Mouse (Mus musculus) kidney, adult 2 months (tissue): ENCODE data around the gene Sgce. TPM values are rescaled to one million over a fixed set of nuclear protein-coding genes. Genes with fewer than 3 reads are reported as not detected.

ENCODE experiments used
- DNase-seq: peaks from one replicate; pipeline ENCODE4 v3.0.0; 2021
- H3K27ac ChIP-seq: fragments of 200-500 bp; 2 replicates; pipeline ENCODE4 v1.5.1; 2012; ENCODE audit warnings: low read depth, low read length, control low read depth, inconsistent platforms; ENCODE audit not compliant: insufficient read depth
- H3K27me3 ChIP-seq: fragments of 200-500 bp; replicated peaks from 2 replicates; pipeline ENCODE4 v1.6.1; 2012; ENCODE audit warnings: mild to moderate bottlenecking, moderate library complexity, low read length, inconsistent platforms; ENCODE audit not compliant: control insufficient read depth, insufficient read depth
- H3K36me3 ChIP-seq: fragments of 200-500 bp; 2 replicates; pipeline ENCODE4 v1.6.1; 2012; ENCODE audit warnings: mild to moderate bottlenecking, moderate library complexity, low read length, inconsistent platforms; ENCODE audit not compliant: control insufficient read depth, insufficient read depth
- H3K4me1 ChIP-seq: fragments of 200-500 bp; 2 replicates; pipeline ENCODE4 v1.6.1; 2011; ENCODE audit warnings: low read length; ENCODE audit not compliant: control insufficient read depth, insufficient read depth
- H3K4me3 ChIP-seq: fragments of 200-500 bp; 2 replicates; pipeline ENCODE4 v1.5.1; 2011; ENCODE audit warnings: mild to moderate bottlenecking, low read depth, low read length, control low read depth; ENCODE audit not compliant: insufficient read depth
- CTCF ChIP-seq: fragments of 200-500 bp; conservative IDR thresholded peaks from 2 replicates; pipeline ENCODE4 v1.5.1; 2011; ENCODE audit warnings: low read depth, mild to moderate bottlenecking, control low read depth, low read length, moderate library complexity, mixed read lengths; ENCODE audit not compliant: insufficient read depth, insufficient read length
- POLR2A ChIP-seq: fragments of 200-500 bp; IDR thresholded peaks from one replicate; pipeline ENCODE4 v1.6.1; 2011; ENCODE audit warnings: low read depth, low read length, control low read depth
- WGBS: fragments of 180-500 bp; shearing (Covaris S2); methylation state at CpG from one replicate; pipeline ENCODE4 v1.1.7; 2018; 5-methylcytosine and 5-hydroxymethylcytosine counted together
- polyA plus RNA-seq: library from polyadenylated mRNA; depleted of rRNA; stranded (reverse); fragments of >200 nt; gene quantifications from 2 replicates; pipeline ENCODE4 v1.2.3, GENCODE M21; 2012

Sgce gene
- polyA plus RNA-seq, 1 experiment, result 8.0 TPM

GRCm38 (mm10) chr6:4694672-4695231 lies 52.3 kb downstream of the Sgce start:
- TF ChIP-seq CTCF (no peak), POLR2A (no peak)
- 75% methylated on average over 8 of the region's 8 CpGs for WGBS
- no peak overlapping the region for H3K27ac ChIP-seq
- H3K4me1 ChIP-seq, result no peaks in the 10 kb centered on the region
- H3K4me3 ChIP-seq, result no peak overlapping the region
- H3K27me3 ChIP-seq, result no peaks in the 10 kb centered on the region
- DNase-seq, result no peak
- H3K36me3 ChIP-seq, result no peaks in the 10 kb centered on the region

GRCm38 (mm10) chr6:4693544-4693943 lies 53.5 kb downstream of the Sgce start:
- Histone ChIP-seq H3K4me3 (no peak overlapping the region), H3K27me3 (no peaks in the 10 kb centered on the region), H3K4me1 (no peaks in the 10 kb centered on the region), H3K36me3 (no peaks in the 10 kb centered on the region), H3K27ac (no peak overlapping the region)
- DNase-seq, result no peak
- WGBS, result 72% methylated on average over 10 of the region's 10 CpGs
- TF ChIP-seq CTCF, result no peak

GRCm38 (mm10) chr6:4690438-4690837 lies 56.6 kb downstream of the Sgce start:
- H3K4me3 ChIP-seq, result no peak overlapping the region
- no peak overlapping the region for H3K27ac ChIP-seq
- H3K36me3 ChIP-seq, result no peaks in the 10 kb centered on the region
- no peaks in the 10 kb centered on the region for H3K4me1 ChIP-seq
- WGBS, result 97% methylated on average over 4 of the region's 4 CpGs
- no peak for TF ChIP-seq POLR2A
- no peak for TF ChIP-seq CTCF
- no peaks in the 10 kb centered on the region for H3K27me3 ChIP-seq
- DNase-seq, result no peak

GRCm38 (mm10) chr6:4684706-4685340 lies 62.2 kb downstream of the Sgce start:
- Histone ChIP-seq H3K27me3 (no peaks in the 10 kb centered on the region), H3K4me3 (no peak overlapping the region), H3K4me1 (no peaks in the 10 kb centered on the region), H3K36me3 (no peaks in the 10 kb centered on the region), H3K27ac (no peak overlapping the region)
- no peak for DNase-seq
- WGBS, result 53% methylated on average over 10 of the region's 10 CpGs
- TF ChIP-seq POLR2A (no peak), CTCF (no peak)

- Histone ChIP-seq H3K4me3 (no peak overlapping the region), H3K4me1 (no peaks in the 10 kb centered on the region), H3K36me3 (no peaks in the 10 kb centered on the region), H3K27ac (no peak overlapping the region), H3K27me3 (no peaks in the 10 kb centered on the region)
- no peak for DNase-seq
- TF ChIP-seq CTCF (no peak), POLR2A (no peak)
- whole genome bisulfite sequencing, result 93% methylated on average over 4 of the region's 4 CpGs
Observed at GRCm38 (mm10) chr6:4680576-4680975, 66.4 kb downstream of the Sgce start.

GRCm38 (mm10) chr6:4679981-4680380 lies 67.0 kb downstream of the Sgce start:
- no peaks in the 10 kb centered on the region for H3K36me3 ChIP-seq
- H3K4me3 ChIP-seq, result no peak overlapping the region
- H3K27me3 ChIP-seq, result no peaks in the 10 kb centered on the region
- no peak for DNase-seq
- no peak overlapping the region for H3K27ac ChIP-seq
- no peak for TF ChIP-seq POLR2A
- no peak for TF ChIP-seq CTCF
- no peaks in the 10 kb centered on the region for H3K4me1 ChIP-seq
- WGBS, result 96% methylated on average over 1 of the region's 1 CpGs

GRCm38 (mm10) chr6:4677356-4677761 lies 69.6 kb downstream of the Sgce start:
- DNase-seq, result no peak
- Histone ChIP-seq H3K36me3 (no peaks in the 10 kb centered on the region), H3K27ac (no peak overlapping the region), H3K4me3 (no peak overlapping the region), H3K27me3 (no peaks in the 10 kb centered on the region), H3K4me1 (no peaks in the 10 kb centered on the region)
- no peak for TF ChIP-seq POLR2A
- no peak for TF ChIP-seq CTCF
- WGBS, result 50% methylated on average over 1 of the region's 1 CpGs

GRCm38 (mm10) chr6:4665154-4665553 lies 81.9 kb downstream of the Sgce start:
- Histone ChIP-seq H3K36me3 (no peaks in the 10 kb centered on the region), H3K27me3 (no peaks in the 10 kb centered on the region), H3K4me1 (no peaks in the 10 kb centered on the region), H3K4me3 (no peak overlapping the region), H3K27ac (no peak overlapping the region)
- DNase-seq, result no peak
- 92% methylated on average over 6 of the region's 6 CpGs for WGBS
- no peak for TF ChIP-seq POLR2A
- TF ChIP-seq CTCF, result no peak
